Mouse (Mus musculus) embryonic facial prominence, embryonic 11.5 days (tissue): ENCODE measurements at regions not wholly inside any gene's neighbourhood (a gene's known extent, or its start where the extent isn't known, plus 50 kb on each side); places are given as distances from the start of the nearest gene placed in this dataset.

Experiments
- ATAC-seq: fragments of 200-750 bp; cut with Nextera tagmentation; replicated peaks from 2 replicates; pipeline ENCODE4 v1.8.0; 2017; ENCODE audit warnings: low read depth; ENCODE audit not compliant: insufficient number of reproducible peaks, low FRiP score, low TSS enrichment
- DNase-seq: peaks from one replicate; pipeline ENCODE4 v3.0.0-alpha.2; 2015; ENCODE audit warnings: low spot score
- H3K27ac ChIP-seq: fragments of 300-500 bp; sonication (generic); replicated peaks from 2 replicates; pipeline ENCODE4 v1.5.1; 2014; ENCODE audit warnings: mild to moderate bottlenecking, low read depth, low read length, control low read depth
- H3K27me3 ChIP-seq: fragments of 300-500 bp; sonication (generic); 2 replicates; pipeline ENCODE4 v1.6.1; 2014; ENCODE audit warnings: mild to moderate bottlenecking, low read length, moderate library complexity, mixed read lengths; ENCODE audit not compliant: control insufficient read depth, insufficient read depth
- H3K36me3 ChIP-seq: fragments of 300-500 bp; sonication (generic); replicated peaks from 2 replicates; pipeline ENCODE4 v1.6.1; 2014; ENCODE audit warnings: low read depth, mild to moderate bottlenecking, low read length, moderate library complexity, mixed read lengths; ENCODE audit not compliant: control insufficient read depth, insufficient read depth
- H3K4me1 ChIP-seq: fragments of 300-500 bp; sonication (generic); 2 replicates; pipeline ENCODE4 v1.6.1; 2014; ENCODE audit warnings: low read length, mixed read lengths; ENCODE audit not compliant: control insufficient read depth, insufficient read depth
- H3K4me2 ChIP-seq: fragments of 300-500 bp; sonication (generic); 2 replicates; pipeline ENCODE4 v1.6.1; 2014; ENCODE audit warnings: low read depth, mild to moderate bottlenecking, control low read depth, low read length, moderate library complexity
- H3K4me3 ChIP-seq: fragments of 300-500 bp; sonication (generic); 2 replicates; pipeline ENCODE4 v1.5.1; 2014; ENCODE audit warnings: low read depth, low read length, control low read depth
- H3K9ac ChIP-seq: fragments of 300-500 bp; sonication (generic); replicated peaks from 2 replicates; pipeline ENCODE4 v1.6.1; 2014; ENCODE audit warnings: mild to moderate bottlenecking, control low read depth, low read length
- H3K9me3 ChIP-seq: fragments of 300-500 bp; sonication (generic); replicated peaks from 2 replicates; pipeline ENCODE4 v1.6.1; 2016; ENCODE audit warnings: mild to moderate bottlenecking, low read length, inconsistent platforms, mixed read lengths; ENCODE audit not compliant: control insufficient read depth
- WGBS: fragments of 180-500 bp; shearing (Covaris S2); extraction: QIAGEN DNeasy Blood & Tissue Kit; methylation state at CpG from one replicate; pipeline ENCODE4 v1.1.7; 2014; 5-methylcytosine and 5-hydroxymethylcytosine counted together

DNA sequence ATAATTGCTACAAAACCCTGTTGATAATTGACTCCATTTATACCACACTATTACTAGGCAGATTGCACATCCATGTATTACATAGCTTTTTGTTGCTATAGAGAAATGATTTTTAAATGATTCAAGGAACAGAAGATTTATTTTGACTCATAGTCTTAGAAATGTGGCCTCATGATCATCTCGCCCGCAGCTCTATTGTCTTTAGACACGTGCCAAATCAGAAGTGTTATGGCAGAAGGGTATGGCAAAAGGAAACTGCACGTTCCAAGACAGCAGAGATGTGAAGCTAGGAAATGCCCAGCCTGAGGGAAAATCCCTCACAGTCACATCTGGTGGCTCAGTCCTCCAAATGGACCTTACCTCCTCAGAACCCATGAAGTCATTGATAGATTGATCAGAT lies 585.5 kb upstream of the Adam24 start:
- Histone ChIP-seq H3K9ac (no peak overlapping the region), H3K4me3 (no peak overlapping the region), H3K27ac (no peak overlapping the region), H3K36me3 (no peaks in the 10 kb centered on the region), H3K4me2 (no peak overlapping the region), H3K27me3 (no peaks in the 10 kb centered on the region), H3K9me3 (no peaks in the 10 kb centered on the region), H3K4me1 (no peaks in the 10 kb centered on the region)
- DNase-seq (no peak), ATAC-seq (no peak)
- 83% methylated on average over 4 of the region's 4 CpGs for WGBS

DNA sequence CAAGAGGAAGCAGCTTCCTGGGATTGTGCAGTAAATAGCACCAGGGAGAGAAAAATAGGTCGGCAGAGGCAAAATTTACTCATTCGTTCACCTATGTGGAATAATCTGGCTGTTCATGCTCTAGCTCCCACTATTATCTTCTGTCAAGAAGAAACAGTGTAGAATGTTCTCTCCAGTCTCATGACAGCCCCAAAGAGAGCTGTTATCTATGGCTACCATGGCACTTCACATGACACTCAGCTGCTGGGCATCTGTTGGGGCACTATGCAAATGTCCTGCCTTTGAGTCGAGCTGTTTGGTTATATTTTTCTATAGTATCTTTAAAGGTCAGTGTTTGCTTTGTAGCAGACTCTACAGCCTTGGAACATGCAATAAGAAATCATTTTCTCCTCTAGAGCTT lies 550.5 kb upstream of the Adam24 start:
- Histone ChIP-seq H3K9me3 (no peaks in the 10 kb centered on the region), H3K4me1 (no peaks in the 10 kb centered on the region), H3K4me3 (no peak overlapping the region), H3K27ac (no peak overlapping the region), H3K4me2 (no peak overlapping the region), H3K27me3 (no peaks in the 10 kb centered on the region), H3K9ac (no peak overlapping the region), H3K36me3 (no peaks in the 10 kb centered on the region)
- DNase-seq (no peak), ATAC-seq (no peak)
- WGBS, result 90% methylated on average over 3 of the region's 3 CpGs

DNA sequence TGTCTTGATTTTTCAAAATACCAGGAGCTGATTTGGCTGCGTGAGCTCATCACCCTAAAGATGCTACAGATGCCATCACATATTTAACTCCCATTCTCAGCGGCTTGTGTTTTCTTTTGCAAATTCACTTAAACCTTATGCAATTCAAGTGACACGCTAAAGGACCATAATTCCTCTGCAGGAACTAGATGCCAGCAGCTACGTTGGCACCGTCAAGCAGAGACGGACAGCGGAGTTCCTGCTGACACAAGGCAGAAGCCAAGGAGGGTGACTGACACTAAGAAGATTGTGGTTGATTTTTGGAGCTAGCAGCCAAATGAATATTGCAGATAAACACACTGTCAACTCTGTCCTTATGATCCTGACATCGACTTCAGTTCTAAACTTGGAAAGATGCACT lies 547.7 kb upstream of the Adam24 start:
- no peaks in the 10 kb centered on the region for H3K36me3 ChIP-seq
- WGBS, result 90% methylated on average over 8 of the region's 8 CpGs
- no peaks in the 10 kb centered on the region for H3K27me3 ChIP-seq
- no peaks in the 10 kb centered on the region for H3K9me3 ChIP-seq
- no peaks in the 10 kb centered on the region for H3K4me1 ChIP-seq
- H3K9ac ChIP-seq, result no peak overlapping the region
- H3K27ac ChIP-seq, result no peak overlapping the region
- no peak overlapping the region for H3K4me3 ChIP-seq
- ATAC-seq (no peak), DNase-seq (no peak)
- H3K4me2 ChIP-seq, result no peak overlapping the region

DNA sequence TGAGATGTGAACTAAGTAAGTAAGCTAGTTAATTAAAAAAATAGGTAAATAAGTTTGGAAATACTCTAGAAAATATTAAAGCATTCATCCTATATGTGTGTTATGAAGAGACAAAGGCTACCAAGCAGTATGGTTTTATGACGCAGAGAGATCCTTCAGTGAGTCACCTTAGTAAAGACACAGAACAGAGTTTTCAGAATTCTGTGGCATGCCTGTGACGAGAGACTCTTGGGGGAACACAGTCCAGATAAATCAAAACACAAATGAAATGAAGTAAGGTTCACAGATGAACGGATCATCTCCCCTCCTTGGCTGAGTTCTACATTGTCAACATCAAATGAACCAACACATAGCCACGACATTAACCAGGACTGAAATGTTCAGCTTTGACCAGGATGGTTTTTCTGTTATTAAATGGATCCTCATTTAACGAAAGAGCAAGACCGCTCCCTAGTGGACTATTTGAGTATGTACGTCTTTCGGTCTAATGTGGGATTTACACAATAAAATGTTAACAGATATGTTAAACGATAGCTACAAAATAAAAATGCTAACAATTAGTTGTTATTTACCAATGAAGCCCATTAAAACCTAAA lies 542.1 kb upstream of the Adam24 start:
- Histone ChIP-seq H3K9me3 (no peaks in the 10 kb centered on the region), H3K4me1 (no peaks in the 10 kb centered on the region), H3K36me3 (no peaks in the 10 kb centered on the region), H3K9ac (no peak overlapping the region), H3K4me2 (no peak overlapping the region), H3K4me3 (no peak overlapping the region), H3K27ac (no peak overlapping the region), H3K27me3 (no peaks in the 10 kb centered on the region)
- DNase-seq, result peak; percentile 79
- WGBS, result 28% methylated on average over 9 of the region's 9 CpGs
- no peak for ATAC-seq

DNA sequence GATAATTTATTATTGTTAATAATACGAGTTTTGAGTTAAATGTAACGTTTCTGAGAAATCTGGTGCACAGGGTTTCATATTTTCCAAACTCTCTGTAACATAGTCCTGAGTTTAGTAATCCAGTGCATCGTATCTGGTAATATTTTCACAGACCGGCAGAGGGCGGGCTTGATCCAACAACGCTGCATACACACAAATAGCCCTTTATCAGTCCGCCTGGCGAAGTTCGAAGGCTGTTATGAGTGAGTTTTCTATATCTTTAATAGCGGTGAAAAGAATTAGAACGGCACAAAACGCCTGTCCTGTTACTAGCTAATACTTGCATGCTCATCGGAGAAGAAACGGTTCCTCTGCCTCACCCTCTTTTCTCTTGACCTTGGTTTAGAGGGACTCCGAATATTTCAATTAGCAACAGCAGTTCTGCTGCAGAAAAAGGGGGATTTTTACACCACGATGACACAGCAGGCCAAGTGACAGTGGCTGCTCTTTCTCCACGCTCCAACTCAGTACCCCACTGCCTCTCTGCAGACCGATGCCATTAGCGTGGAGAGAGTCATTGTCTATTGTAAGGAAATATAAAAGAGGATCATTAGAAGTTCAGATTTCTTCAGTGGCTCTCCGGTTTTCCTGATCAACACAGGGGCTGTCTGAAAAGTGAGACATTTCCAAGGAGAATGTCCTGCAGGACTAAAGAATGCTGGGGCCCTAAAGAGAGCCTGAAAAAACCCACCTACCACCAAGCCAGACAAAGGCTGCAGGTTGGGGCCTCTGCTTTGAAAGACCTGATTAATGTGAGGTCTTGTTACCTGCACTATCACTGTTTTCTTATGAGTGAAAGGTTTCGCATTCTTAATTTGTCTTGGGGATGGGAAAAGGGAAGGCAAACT lies 523.7 kb upstream of the Adam24 start:
- Histone ChIP-seq H3K4me2 (peak overlapping the region; percentile 34), H3K36me3 (no peaks in the 10 kb centered on the region), H3K27ac (no peak overlapping the region), H3K4me1 (no peaks in the 10 kb centered on the region), H3K9ac (peak overlapping the region; percentile 10; the same call in 1 of the 2 replicates), H3K9me3 (no peaks in the 10 kb centered on the region), H3K4me3 (0 out of 2 replicates have a peak overlapping the region, but pooled peaks have one; percentile 2), H3K27me3 (no peaks in the 10 kb centered on the region)
- WGBS, result 15% methylated on average over 21 of the region's 21 CpGs
- DNase-seq (peak; percentile 83), ATAC-seq (peak; percentile 79; the same call in 1 of the 2 replicates)

DNA sequence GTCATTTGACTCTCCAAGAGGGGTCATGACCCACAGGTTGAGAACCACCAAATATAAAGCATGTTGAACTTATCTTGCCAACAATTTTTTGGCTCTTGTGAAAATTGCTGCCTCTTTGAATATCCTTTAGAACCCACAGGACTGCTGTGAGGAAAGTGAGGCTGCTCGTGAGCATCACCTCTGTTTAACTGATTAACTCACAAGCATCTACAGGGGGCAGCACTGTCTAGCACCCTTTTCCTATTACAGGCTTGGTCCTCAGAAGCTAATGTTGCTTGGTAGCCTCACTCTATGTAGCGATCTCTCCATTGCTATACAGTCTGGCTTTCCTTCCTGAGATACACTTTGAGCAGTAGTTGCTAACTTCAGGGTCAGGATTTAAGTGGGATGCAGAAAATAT lies 522.4 kb upstream of the Adam24 start:
- H3K27me3 ChIP-seq, result no peaks in the 10 kb centered on the region
- 62% methylated on average over 2 of the region's 2 CpGs for WGBS
- DNase-seq (peak; percentile 4), ATAC-seq (no peak)
- no peak overlapping the region for H3K27ac ChIP-seq
- H3K4me1 ChIP-seq, result no peaks in the 10 kb centered on the region
- H3K4me3 ChIP-seq, result no peak overlapping the region
- H3K36me3 ChIP-seq, result no peaks in the 10 kb centered on the region
- H3K9ac ChIP-seq, result no peak overlapping the region
- H3K9me3 ChIP-seq, result no peaks in the 10 kb centered on the region
- no peak overlapping the region for H3K4me2 ChIP-seq

DNA sequence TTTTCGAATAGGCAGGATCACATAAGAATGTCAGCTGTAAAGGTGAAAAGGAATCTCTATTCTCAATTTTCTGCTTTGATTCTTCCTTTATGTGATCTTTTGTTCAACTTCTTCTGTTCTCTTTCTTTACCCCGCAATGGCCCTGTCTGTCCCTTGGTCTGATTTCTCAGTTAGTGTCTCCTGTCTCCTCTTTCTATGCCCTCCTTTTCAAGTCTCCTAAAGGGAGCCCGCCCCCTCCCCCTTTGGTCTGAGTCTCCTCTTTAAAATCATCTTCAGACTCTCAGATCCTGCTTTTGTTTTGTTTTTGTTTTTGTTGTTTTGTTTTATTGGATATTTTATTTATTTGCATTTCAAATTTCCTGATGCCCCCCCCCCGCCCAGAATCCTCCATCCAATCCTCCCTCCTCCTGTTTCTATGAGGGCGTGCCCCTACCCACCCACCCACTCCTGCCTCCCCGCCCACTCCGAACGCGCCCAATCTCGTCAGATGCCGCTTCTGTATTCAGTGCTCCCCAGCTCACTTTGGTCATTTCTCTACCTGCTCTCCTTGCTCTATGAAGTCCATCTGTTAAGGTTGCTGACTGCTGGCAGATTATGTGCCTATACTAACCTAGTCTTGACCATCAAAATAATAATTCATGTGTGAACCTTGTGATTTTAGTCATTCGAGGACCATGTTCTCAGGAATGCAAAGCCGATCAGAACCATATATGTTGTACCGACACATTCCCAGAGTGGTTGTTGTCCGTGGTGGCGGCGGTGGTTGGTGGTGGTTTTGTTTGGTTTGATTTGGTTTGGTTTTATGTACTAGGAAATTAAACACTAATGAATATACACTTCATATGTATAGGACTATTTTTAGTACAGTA lies 487.9 kb upstream of the Adam24 start:
- H3K36me3 ChIP-seq, result no peaks in the 10 kb centered on the region
- 39% methylated on average over 17 of the region's 17 CpGs for WGBS
- H3K4me3 ChIP-seq, result no peak overlapping the region
- no peak; the same call in 1 of the 2 replicates for ATAC-seq
- 0 out of 2 replicates have a peak overlapping the region, but pooled peaks have one; percentile 21 for H3K4me2 ChIP-seq
- H3K9me3 ChIP-seq, result no peaks in the 10 kb centered on the region
- no peaks in the 10 kb centered on the region for H3K27me3 ChIP-seq
- no peak for DNase-seq
- H3K4me1 ChIP-seq, result no peaks in the 10 kb centered on the region
- no peak overlapping the region for H3K9ac ChIP-seq
- no peak overlapping the region for H3K27ac ChIP-seq
